Mouse (Mus musculus): ENCODE data around the gene Nthl1.
A peak's percentile ranks its signal among the peaks of the same experiment; 100 is the strongest.

Gene Nthl1

DNA sequence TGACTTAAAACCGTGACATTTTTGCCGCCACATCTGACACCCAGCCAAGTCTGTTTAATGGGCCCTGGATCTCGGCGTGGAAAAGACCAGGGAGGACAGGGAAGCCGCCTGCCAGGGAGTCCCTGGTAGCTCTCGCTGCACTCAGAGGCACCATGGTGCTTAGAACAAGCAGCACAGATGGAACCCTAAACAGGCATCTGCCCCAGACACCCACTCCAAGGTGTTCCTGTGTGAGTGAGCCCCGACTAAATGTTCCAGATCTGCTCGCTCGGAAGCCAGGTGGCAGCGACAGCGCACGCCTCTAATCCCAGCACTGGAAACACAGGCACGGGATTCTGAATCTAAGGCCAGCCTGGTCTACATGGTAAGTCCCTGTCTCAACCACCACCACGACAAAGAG is 2.4 kb upstream of the Nthl1 start:
- DNase-seq = no peak

DNA sequence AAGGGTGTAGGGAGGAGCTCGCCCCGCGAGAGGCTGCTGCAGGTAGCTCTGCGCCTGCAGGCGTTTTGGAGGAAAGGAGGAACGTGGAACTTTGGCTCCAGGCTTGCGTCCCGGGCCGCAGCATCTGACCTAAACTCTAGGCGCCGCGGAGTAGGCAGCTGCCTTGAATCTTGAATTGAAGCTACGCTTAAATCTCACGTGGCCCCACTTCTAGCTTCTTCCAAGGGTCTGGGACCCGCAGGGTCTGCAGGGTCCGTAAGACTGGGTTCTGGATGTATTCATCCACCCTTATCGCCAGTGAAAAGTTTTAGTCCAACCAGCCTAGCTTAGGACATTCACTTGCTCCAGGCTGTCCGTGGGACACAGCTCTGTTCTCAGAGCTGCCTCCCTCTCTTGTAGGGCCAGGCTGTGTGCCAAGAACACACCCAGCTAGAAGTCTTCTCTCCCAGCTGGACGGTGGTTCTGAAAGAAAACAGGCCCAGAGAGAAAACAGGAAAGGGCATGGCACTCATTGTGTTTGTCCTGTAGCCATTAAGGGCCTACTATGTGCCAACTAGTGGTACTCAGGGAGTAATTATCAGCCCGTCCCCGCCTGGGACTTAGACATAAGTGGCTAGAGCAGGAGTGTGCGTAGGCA is 451 bp downstream of the Nthl1 start:
- peak; percentile 49 for DNase-seq

DNA sequence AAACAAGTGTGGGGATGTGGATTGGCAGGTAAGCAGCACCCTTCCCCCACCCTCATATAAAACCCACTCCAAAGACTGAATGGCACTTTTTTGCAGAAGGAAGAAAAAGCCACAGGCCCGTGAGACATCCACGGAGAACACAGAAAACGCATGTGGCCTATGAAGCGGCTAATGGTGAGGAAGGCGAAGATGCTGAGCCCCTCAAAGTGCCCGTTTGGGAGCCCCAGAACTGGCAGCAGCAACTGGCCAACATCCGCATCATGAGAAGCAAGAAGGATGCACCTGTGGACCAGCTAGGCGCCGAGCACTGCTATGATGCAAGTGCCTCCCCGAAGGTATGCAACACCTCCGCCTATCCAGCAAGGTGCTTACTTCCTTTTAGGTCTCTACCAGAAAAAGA is 1.4 kb downstream of the Nthl1 start:
- DNase-seq = no peak

DNA sequence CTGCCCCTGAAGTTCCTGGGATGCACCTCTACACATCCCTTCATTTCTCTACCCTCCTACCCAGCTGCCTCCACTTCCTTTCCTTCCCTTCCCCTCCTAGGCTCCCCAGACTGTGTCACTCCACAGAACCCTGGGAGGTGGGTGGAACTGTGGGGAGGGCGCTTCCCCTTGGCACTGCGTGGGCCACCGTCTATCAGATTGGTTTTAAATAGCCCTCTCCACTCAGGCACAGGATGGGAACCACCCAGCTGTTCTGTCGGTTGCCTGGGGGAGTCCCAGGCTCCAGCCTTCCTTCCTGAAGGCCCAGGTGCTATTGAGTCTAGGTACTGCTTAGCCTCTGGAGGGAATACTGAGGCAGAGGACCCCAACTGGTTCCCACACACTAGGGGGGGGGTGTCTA is 2.5 kb downstream of the Nthl1 start:
- DNase-seq = no peak

DNA sequence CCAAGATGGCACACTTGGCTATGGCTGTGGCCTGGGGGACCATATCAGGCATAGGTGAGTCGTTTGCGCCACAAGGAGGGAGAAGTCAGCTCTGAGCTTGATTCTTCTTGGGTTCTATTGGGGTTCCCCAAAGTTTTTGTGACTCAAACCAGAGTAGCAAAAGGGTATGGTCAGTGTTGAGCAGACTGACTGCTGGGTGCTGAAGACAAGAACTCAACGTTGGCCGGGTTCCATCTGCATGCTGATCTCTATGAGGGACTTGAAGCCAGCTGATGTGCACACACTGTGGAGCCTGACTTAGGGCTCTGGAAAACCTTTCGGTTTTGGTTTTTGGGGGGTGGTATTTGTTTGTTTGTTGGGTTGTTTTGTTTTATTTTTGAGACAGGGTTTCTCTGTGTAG is 3.2 kb downstream of the Nthl1 start:
- DNase-seq = no peak

DNA sequence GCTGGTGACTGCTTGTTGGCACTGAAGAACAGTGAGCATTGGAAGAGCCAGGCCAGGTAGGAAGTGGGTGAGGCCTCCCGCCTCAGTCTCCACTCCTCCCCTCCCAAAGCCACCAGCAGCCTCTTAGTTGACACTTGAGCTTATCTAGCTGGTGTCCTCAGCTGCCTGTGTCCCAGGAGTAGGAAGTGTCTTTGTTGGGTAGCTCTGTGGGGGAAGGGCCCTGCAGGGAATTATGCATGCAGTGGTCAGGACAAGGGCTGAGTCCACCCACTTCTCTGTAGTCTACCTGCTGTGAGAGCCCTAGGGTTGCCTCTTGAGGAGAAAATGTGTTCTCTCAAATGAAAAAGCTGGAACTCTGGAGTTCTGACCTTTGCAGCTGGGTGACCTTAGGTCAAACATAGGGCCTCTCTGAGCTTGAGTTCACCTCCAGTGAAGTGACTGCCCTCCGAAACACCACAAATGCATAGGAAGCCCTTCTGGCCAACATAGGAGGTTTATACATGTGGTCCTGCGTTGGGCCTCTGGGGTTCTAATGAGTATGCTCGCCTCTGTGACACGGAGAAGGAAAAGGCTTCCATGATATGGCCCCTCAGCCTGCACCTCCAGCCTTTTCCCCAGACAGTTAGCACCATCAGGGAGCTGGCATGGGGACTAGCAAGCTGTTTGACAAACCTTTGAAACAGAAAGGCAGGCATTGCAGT is 4.5 kb downstream of the Nthl1 start:
- no peak for DNase-seq

DNA sequence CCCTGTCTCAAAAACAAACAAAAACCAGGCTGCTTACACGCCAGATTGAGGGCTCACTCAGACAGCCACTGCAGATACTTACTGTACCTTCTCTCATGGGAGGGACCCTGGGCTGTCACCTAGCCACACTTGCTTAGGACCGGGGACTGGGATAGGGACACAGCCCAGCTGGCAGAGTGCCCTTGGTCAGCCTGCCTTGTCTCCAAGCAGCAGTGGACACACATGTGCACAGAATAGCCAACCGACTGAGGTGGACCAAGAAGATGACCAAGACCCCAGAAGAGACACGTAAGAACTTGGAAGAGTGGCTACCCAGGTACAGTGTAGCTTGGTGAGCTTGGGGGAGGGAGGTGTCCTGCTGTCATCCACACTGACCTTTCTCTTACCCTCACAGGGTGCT is 5.7 kb downstream of the Nthl1 start:
- no peak for DNase-seq

DNA sequence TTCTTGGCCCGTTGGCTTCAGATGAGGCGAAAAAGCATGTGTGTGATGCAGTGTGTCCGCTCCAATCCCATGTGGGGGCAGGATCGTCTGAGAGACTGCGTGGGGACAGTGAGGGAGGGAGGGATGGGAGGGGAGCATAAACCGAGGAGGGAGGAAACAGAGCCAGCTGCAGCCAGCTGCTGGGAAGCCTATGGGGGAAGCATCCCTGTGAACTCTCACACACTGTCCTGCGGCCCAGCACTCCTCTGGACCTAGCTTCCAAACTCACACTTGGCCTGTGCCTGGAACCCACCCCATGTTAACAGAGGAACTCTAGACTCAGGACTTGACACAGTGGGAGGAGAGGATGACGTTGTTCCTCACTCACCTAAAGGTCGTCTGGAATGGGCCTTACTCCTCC is 6.4 kb downstream of the Nthl1 start:
- DNase-seq = no peak

DNA sequence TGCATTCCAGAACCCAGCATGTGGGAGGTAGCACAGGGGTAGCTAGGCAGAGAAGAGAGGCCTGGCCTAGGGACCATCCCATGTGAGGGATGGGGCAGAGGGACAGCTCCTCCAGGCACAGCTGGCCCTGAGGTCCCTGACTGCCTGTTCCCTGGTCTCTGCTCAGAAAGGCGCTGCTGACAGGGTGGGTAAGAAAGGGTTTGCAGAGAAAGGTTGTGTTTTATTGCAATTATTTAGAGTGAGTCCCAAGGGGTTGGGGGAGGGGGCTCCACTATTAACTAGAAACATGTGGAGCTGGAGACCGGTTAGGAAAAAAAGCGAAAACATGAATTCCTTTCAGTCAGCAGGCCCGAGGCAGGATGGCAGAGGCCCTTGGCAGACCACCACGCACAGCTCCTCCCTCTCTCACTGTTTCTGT is 7.1 kb downstream of the Nthl1 start:
- DNase-seq = no peak

DNA sequence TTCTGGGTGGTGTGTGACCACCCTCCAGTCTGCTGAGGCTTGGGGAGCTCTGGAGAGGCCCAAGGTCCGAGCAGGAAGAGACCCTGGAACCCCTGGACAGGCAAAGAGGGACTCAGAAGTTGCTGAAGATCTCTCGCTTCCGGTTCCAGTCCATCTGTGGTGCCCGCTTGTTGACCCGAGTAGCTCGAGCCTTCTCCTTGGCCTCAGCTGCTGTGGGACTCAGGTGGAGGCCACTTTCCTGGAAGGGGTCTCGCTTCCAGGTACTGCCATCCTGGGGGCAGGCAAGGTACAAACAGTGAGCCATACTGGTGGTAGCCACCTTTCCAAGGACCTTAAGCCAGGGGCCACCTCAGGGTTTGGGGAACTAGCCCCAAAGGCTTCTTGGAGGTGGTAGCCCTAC is 7.6 kb downstream of the Nthl1 start:
- DNase-seq = no peak

DNA sequence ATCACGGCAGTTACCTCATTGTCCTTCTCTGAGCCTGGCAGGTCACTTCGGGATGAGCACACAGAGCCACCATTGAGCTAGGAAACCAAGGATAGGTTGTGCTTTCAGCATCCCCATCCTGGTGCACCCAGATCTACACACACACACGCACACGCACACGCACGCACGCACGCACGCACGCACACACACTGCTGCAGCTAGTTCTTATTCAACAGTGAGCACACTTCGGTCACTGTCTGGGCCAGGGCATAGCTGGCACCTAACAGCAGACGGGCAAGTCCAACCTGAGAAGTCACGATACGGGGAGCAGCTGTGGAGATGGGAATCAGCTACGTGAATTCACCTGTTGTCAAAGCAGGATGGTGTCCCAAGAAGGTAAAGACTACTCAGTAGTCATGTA is 8.1 kb downstream of the Nthl1 start:
- no peak for DNase-seq

DNA sequence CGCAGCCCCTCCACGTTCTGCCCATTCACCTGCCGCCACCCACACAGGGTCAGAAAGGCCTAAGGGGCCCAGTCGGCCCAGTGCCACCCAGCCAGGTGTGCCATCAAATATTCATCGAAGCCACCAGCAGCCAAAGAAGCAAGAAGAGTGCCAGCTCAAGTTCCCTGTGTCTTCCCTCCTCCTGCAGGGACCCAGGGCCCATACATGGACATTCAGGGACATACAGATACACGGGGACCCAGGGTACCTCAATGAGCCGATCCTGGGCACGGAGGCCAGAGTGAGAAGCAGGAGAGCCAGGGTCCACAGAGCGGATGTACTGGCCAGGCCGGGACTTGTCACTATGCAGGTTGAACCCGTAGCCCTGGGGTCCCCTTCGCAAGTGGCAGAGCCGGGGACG is 9.5 kb downstream of the Nthl1 start:
- no peak for DNase-seq

DNA sequence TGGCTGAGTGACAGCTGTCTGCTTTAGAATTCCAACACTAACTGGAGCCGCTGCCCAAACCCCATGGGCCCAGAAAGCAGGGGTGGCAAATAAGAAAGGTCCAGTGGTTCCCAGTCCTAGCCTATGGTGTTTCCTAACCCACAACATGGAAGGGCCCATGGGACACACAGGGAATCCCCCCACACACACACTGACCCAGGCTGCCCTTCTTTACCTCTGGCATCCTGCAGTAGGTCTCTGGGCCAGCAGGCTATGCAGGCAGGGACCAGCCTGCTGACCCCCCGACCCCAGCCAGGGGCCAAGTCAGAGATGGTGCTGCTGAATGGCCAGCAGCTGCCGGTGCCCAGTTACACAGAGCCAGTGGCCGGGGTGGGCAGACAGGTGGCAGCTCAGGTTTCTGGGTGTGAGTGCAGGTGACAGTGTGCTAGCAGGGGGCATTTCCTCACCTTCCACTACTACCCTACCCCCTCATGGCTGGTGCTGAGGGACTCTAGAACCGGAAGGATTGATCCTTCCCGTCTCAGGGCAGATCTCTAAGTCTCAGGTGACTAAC is 10.4 kb downstream of the Nthl1 start:
- no peak for DNase-seq

DNA sequence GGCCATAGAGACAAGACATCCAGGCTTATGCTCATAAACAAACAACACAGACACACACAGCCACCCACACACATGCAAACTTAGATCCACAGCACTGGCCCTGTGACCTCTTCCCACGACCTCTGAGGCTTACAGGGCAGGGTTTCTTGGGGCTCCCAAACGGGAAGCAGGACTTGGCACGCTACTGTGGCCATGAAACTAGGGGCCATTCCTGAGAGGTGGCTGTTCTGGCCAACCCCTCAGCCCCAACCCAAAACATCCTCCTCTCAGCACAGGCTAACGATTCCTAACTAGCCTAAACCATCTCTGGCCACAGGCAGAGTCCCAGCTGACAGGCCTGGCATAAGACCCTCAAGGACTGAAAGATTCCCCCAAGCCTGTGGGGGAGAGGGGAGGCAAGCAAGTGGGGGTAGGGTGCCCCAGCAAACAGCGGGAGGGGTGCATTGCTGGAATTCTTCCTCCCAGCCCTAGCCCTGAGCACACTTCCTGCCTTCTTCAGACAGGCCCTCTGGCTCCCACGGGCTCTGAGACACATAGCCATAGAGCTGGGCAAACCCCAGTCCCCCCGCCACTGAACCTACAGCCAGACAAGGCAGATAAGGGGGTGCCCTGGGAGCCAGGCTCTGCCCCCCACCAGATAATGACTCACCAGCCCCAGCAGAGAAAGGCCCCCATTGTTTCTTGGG is 11.7 kb downstream of the Nthl1 start:
- DNase-seq = no peak

DNA sequence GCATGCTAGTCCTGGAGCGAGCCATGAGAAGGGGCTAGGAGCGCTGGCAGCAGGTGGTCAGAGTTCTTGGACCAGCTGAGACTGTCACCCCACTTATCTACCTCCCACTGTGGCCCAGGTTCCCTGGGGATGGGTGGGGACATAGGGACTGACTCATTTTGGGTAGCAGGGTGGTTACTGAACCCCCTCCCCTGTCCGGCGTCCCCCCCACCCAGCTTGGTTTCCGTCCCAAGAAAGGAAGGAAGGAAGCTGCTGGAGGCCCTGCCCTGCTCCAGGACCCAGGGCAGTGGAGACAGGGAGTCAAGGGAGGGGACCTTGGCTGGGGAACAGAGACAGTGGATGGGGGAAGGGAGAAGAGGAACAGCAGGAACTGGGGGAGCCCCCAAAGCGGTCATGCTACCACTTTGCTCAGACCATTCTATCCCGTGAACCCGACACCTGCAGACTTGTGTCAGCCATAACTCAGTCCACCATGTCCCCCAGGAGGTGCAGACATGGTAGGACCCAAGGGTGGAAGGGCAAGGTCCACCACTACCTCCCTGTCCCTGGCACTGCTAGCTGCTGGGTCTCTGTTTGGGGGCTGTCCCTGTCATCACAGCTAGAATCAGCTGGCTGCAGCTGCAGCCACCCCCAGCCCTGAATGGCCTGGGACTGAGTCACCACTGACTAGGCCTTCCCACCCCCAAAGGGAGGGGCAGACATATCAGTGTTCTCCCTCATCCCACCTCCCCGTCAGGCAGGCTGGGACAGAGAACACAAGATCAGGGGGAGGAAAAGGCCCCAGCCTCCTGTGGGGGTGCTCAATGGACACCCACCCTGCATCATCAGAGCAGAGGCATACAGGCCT is 12.6 kb downstream of the Nthl1 start:
- DNase-seq = no peak

DNA sequence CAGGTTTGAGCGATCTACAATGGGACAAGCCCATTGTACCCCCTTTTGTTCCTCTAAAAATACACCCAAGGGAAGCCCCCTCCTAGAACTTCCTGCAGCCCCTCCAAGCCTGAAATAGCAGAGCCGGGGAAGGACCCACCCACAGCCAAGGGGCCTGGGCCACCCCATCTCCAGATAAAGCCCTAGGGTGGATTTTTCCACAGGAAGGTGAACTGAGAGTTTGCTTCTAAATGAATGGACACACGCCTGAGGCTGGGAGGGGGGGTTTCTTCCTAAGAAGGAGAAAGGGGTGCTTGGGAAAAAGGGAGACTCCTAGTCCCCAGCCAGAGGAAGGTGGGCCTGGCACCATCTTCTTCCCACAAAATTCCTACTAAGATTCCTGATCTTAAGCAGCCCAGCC is 13.4 kb downstream of the Nthl1 start:
- DNase-seq = no peak

DNA sequence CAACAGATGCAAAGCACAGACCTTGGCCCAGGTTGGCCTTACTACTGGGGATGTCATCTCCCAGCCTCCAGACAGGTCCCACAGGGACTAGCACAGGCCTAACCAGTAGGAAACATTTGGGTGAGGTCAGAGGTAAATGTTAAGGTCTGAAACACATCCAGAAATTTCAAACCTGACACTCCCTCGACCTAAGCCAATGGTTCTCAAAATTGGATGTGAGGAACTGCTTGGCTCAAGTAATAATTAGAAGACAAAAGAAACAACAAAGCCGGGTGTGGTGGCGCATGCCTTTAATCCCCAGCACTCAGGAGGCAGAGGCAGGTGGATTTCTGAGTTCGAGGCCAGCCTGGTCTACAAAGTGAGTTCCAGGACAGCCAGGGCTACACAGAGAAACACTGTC is 13.9 kb downstream of the Nthl1 start:
- no peak for DNase-seq

DNA sequence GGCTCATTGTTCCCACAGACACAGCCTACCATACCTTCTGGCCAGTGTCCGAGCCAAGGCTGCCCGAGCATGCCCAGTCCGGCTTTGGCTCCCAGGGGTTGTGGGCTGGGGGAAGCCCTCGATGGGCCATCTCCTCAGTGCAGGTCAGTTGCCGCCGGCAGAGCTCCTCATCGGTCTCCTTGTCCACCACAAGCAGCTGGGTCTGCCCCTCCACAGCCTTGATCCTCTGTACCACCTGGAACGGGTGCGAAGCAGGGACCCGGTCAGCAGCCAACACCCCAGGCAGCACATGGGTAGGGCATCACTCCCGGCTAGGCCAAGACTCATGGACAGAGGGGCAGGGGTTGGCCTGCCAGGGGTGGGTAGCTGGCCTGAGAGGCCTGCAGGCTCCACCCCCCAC is 15.0 kb downstream of the Nthl1 start:
- DNase-seq = peak; percentile 42 to 50

DNA sequence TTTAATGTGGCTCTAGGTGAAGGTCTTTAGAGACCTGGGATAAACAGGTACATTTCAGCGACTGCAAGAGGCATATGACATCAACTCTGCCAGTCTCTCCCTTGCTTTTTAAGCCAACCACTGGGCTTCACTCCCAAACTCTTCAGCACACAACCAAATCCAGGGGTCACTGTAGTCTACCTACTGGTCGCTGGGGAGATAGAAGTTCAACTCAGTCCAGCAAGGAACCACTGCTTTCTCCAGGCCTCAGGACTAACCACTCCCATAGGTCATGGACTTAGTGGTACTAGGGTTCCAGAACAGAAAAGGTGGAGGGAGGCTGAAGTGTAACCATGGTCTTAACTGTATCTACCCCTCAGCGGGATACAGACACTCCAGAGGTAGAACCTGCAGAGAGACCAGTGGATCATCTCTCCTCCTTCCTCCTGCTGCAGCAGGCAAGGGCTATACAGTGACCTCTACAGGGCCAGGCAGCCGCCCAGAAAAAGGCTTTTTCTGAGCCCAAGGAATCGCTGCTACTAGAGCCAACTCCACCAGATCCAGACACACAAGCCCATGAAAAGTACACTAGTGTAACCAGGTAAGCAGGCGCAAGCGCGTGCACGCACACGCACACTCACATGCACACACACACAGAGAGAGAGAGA is 16.4 kb downstream of the Nthl1 start:
- DNase-seq = peak; percentile 59 to 65

DNA sequence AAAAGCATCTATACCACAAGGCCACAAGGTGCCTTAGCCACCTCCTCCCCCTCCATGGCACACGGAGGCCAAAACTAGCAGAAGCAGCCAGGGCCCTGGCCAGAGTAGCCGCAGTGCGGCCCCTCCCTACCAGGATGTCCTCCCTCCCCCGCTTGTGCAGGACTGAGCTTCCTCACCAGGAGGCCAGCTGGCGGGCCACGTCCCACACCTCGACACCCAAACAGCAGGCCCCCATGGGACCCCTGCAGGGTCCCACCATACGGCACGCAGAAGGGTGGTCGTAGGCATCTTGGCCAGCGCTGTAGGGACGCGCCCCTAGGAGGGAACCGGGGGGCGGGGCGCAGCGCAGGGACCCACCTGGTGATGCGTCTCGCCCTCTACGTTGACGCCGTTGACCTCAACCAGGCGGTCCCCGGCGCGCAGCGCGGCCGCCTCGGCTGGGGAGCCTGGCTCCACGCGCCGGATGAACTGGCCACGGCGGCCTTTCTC is 17.1 kb downstream of the Nthl1 start:
- DNase-seq = peak; percentile 75 to 78

DNA sequence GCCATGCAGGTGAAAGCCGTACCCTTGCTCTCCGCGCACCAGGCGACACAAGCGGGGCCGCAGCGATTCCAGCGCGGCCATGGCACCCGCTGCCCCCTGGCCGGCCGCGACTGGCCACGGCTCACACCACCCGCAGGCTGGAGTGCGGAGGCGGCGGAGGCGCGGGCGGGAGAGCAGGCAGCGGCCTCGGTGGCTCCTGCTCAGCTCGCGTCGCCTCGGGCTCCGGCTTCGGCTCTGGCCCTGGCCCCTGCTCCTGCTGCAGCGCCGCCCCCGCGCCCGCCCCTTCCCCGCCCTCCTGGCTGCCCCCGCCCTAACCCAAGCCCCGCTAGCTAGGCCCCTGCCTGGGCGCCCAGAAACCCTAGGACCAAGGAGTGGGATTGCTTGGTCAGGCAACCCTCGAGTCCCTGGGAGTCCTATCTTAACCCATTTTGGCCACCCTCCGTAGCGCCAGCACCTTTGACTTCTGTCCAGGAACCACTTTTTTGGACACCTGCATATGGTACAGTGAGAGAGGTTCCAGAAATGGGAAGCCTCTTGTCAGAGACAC is 17.7 kb downstream of the Nthl1 start, which contains the start of gene Slc9a3r2:
Gene Slc9a3r2 (minus strand): TSS at position 258 of the 547 bp plus-strand sequence.
- peak; percentile 77 to 84 for DNase-seq

DNA sequence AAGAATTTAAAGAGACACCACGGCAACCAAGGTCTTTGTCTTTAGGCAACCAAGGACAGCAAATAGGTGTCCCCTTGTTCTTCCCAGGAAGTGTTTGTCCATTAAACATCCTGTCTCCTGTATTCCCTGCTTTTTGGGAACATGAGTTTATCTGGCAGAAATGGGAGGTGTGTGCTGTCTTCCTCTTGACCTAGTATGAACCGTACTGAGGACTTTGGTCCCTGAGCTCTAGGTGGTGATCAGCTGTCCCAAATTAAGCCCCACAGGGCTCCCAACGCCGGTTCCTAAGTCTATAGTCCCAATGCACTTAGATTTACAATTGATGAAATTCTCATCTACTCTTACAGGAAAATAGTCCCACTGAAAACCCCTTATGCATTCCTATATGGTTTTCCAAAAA is 18.3 kb downstream of the Nthl1 start:
- no peak for DNase-seq

All from cerebellum, adult 18-20 months (tissue).